Mouse (Mus musculus): ENCODE measurements around the gene Lyplal1. TPM values are rescaled to one million over a fixed set of nuclear protein-coding genes. Genes with fewer than 3 reads are reported as not detected.

The Lyplal1 gene
- total RNA-seq, 1 experiment: 22.8 TPM

DNA sequence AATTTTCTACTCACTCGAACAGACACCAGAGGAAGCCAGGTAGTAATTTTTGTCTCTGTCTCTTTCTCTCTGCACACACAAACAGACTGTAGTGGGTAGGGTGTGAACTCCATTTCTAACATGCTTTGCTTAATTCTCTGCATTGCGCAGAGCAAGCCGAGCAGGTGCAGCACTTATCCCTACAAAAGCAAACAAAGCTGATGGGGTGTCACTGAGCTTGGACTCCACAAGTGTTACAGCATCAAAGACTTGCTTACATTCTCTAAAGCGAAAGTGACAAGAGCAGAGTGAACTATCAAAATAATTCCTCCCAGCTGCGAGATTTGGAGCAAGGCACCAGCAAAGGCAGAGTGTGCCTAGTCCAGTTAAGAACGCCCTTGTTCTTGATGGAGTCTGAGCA, 28.3 kb upstream of the Lyplal1 start:
- H3K4me3 ChIP-seq (ENCODE audit: insufficient read depth in 1 of 2, low read depth in 1 of 2, low read length in 2 of 2, poor library complexity in 1 of 2, severe bottlenecking in 1 of 2): no peak overlapping the region
- in situ Hi-C loops (cut with MboI; ENCODE audit: low sequenced_read_pairs in 2 of 2, unreplicated experiment in 2 of 2): no loop called here
- no peak for TF ChIP-seq MAFK (IDR thresholded peaks at IDR 0.05; ENCODE audit: insufficient read depth, low read depth, low read length)
- TF ChIP-seq HCFC1 (IDR thresholded peaks at IDR 0.05; ENCODE audit: borderline replicate concordance, insufficient read depth, low read length): no peak
- TF ChIP-seq ZNF384 (IDR thresholded peaks at IDR 0.05; ENCODE audit: low read depth, low read length): no peak
- TF ChIP-seq ZC3H11A (IDR thresholded peaks at IDR 0.05; ENCODE audit: borderline replicate concordance, low read depth, low read length): no peak
- no peak for TF ChIP-seq CHD2 (IDR thresholded peaks at IDR 0.05; ENCODE audit: low read depth, low read length)
- H3K36me3 ChIP-seq (ENCODE audit: control insufficient read depth, insufficient read depth, low read length, poor library complexity, severe bottlenecking): no peaks in the 10 kb centered on the region
- H3K9me3 ChIP-seq (ENCODE audit: control insufficient read depth, insufficient read depth, low read depth, low read length): no peaks in the 10 kb centered on the region
- no peak for DNase-seq (ENCODE audit: low read depth, low spot score)
- no peak overlapping the region for H3K9ac ChIP-seq (ENCODE audit: insufficient read depth, low read depth, low read length, poor library complexity, severe bottlenecking)
- no peak overlapping the region for H3K27ac ChIP-seq (ENCODE audit: insufficient read depth, low read depth, low read length, poor library complexity, severe bottlenecking)
- no peaks in the 10 kb centered on the region for H3K4me1 ChIP-seq (ENCODE audit: control insufficient read depth in 2 of 2, insufficient read depth in 2 of 2, low read length in 2 of 2, poor library complexity in 1 of 2)

DNA sequence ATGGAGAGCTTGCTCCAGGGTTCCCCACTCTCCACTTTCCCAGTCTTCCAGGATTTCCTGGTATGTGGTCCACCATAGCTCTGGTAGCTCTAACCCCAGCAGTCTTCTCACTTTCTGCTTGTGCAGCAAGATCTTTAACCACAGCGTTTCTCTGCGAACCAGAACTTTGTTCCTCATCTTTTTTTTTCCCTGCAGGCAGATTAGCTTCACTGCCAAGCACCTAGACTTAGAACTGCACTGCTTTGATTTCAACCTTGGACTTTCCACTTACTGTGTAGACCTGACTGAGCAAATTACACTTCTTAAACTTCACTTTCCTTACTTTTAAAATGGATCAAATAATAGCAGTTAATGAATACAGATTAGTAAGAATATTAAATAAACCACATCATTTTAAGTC, 23.1 kb upstream of the Lyplal1 start:
- H3K9me3 ChIP-seq (ENCODE audit: control insufficient read depth, insufficient read depth, low read depth, low read length): no peaks in the 10 kb centered on the region
- H3K27ac ChIP-seq (ENCODE audit: insufficient read depth, low read depth, low read length, poor library complexity, severe bottlenecking): no peak overlapping the region
- H3K36me3 ChIP-seq (ENCODE audit: control insufficient read depth, insufficient read depth, low read length, poor library complexity, severe bottlenecking): no peaks in the 10 kb centered on the region
- TF ChIP-seq HCFC1 (IDR thresholded peaks at IDR 0.05; ENCODE audit: borderline replicate concordance, insufficient read depth, low read length) (no peak), ZC3H11A (IDR thresholded peaks at IDR 0.05; ENCODE audit: borderline replicate concordance, low read depth, low read length) (no peak), CHD2 (IDR thresholded peaks at IDR 0.05; ENCODE audit: low read depth, low read length) (no peak), MAFK (IDR thresholded peaks at IDR 0.05; ENCODE audit: insufficient read depth, low read depth, low read length) (no peak), ZNF384 (IDR thresholded peaks at IDR 0.05; ENCODE audit: low read depth, low read length) (no peak)
- no peaks in the 10 kb centered on the region for H3K4me1 ChIP-seq (ENCODE audit: control insufficient read depth in 2 of 2, insufficient read depth in 2 of 2, low read length in 2 of 2, poor library complexity in 1 of 2)
- in situ Hi-C loops (cut with MboI; ENCODE audit: low sequenced_read_pairs in 2 of 2, unreplicated experiment in 2 of 2): no loop called here
- H3K4me3 ChIP-seq (ENCODE audit: insufficient read depth in 1 of 2, low read depth in 1 of 2, low read length in 2 of 2, poor library complexity in 1 of 2, severe bottlenecking in 1 of 2): no peak overlapping the region
- H3K9ac ChIP-seq (ENCODE audit: insufficient read depth, low read depth, low read length, poor library complexity, severe bottlenecking): no peak overlapping the region
- DNase-seq (ENCODE audit: low read depth, low spot score): no peak

DNA sequence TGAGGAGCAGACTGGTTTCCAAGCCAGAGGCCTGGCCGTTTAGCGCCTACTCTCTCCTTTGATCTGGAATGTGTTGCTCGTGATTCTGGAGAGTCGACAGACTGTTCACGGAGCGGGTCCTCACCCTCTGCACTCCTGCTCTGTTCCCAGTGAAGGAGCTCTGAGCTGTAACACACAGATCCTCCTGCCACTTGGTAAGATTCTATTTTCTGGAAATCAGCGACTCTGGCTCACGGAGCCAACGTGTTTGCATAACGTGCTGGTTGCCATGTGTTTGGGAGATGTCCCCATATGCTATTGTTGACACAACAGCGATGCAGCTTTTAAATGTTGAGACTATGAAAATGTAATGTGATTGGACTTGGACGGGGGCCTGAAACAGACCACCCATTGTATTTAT, 20.8 kb upstream of the Lyplal1 start:
- no peaks in the 10 kb centered on the region for H3K9me3 ChIP-seq (ENCODE audit: control insufficient read depth, insufficient read depth, low read depth, low read length)
- no peak for DNase-seq (ENCODE audit: low read depth, low spot score)
- in situ Hi-C loops (cut with MboI; ENCODE audit: low sequenced_read_pairs in 2 of 2, unreplicated experiment in 2 of 2): no loop called here

DNA sequence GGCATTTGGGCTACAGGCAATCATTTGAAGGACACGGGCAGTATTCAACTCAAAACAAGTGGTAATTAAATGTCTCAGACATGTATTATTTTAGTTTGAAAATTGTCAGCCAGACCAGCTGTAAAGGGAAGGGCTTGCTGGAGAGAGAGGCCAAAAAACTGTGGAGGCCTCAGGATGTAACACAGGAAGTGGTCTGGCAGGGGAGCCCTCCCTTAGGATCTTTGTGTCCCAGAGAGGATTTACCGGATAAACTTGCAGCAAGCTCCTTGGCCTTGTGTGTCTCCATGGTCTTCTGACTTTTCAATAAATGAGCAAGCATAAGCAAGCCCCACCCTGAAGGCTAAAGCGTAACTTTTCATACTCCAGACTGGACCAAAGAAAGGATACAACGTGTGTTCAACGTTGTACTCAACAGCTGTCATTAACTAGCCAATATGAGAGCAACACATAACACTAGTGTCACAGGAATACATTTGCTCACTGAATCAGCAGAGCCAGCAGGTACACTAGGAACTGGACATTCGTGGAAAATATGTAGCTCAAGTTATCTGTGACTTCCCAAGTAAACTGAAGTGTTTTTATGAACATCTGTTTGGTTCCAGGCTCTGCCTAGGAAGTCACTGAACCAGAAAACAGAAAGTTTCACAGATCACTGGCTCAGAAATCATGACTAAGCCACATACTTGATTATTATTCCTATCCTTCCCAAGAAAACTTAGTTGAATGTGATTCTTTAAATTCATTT, 19.7 kb upstream of the Lyplal1 start:
- TF ChIP-seq ZNF384 (IDR thresholded peaks at IDR 0.05; ENCODE audit: low read depth, low read length): no peak
- no peak for TF ChIP-seq MAFK (IDR thresholded peaks at IDR 0.05; ENCODE audit: insufficient read depth, low read depth, low read length)
- TF ChIP-seq ZC3H11A (IDR thresholded peaks at IDR 0.05; ENCODE audit: borderline replicate concordance, low read depth, low read length): no peak
- TF ChIP-seq HCFC1 (IDR thresholded peaks at IDR 0.05; ENCODE audit: borderline replicate concordance, insufficient read depth, low read length): no peak
- TF ChIP-seq CHD2 (IDR thresholded peaks at IDR 0.05; ENCODE audit: low read depth, low read length): no peak
- H3K27ac ChIP-seq (ENCODE audit: insufficient read depth, low read depth, low read length, poor library complexity, severe bottlenecking): no peak overlapping the region
- no peaks in the 10 kb centered on the region for H3K36me3 ChIP-seq (ENCODE audit: control insufficient read depth, insufficient read depth, low read length, poor library complexity, severe bottlenecking)
- no peak overlapping the region for H3K4me3 ChIP-seq (ENCODE audit: insufficient read depth in 1 of 2, low read depth in 1 of 2, low read length in 2 of 2, poor library complexity in 1 of 2, severe bottlenecking in 1 of 2)
- in situ Hi-C loops (cut with MboI; ENCODE audit: low sequenced_read_pairs in 2 of 2, unreplicated experiment in 2 of 2): no loop called here
- no peak overlapping the region for H3K9ac ChIP-seq (ENCODE audit: insufficient read depth, low read depth, low read length, poor library complexity, severe bottlenecking)
- H3K4me1 ChIP-seq (ENCODE audit: control insufficient read depth in 2 of 2, insufficient read depth in 2 of 2, low read length in 2 of 2, poor library complexity in 1 of 2): no peaks in the 10 kb centered on the region
- no peak for DNase-seq (ENCODE audit: low read depth, low spot score)
- H3K9me3 ChIP-seq (ENCODE audit: control insufficient read depth, insufficient read depth, low read depth, low read length): no peaks in the 10 kb centered on the region

More for the DNA sequence above, 20.8 kb upstream of the Lyplal1 start:
- no peak overlapping the region for H3K4me3 ChIP-seq (ENCODE audit: insufficient read depth in 1 of 2, low read depth in 1 of 2, low read length in 2 of 2, poor library complexity in 1 of 2, severe bottlenecking in 1 of 2)
- H3K4me1 ChIP-seq (ENCODE audit: control insufficient read depth in 2 of 2, insufficient read depth in 2 of 2, low read length in 2 of 2, poor library complexity in 1 of 2): no peaks in the 10 kb centered on the region
- H3K9ac ChIP-seq (ENCODE audit: insufficient read depth, low read depth, low read length, poor library complexity, severe bottlenecking): no peak overlapping the region
- H3K36me3 ChIP-seq (ENCODE audit: control insufficient read depth, insufficient read depth, low read length, poor library complexity, severe bottlenecking): no peaks in the 10 kb centered on the region
- no peak overlapping the region for H3K27ac ChIP-seq (ENCODE audit: insufficient read depth, low read depth, low read length, poor library complexity, severe bottlenecking)
- TF ChIP-seq ZC3H11A (IDR thresholded peaks at IDR 0.05; ENCODE audit: borderline replicate concordance, low read depth, low read length) (no peak), CHD2 (IDR thresholded peaks at IDR 0.05; ENCODE audit: low read depth, low read length) (no peak), ZNF384 (IDR thresholded peaks at IDR 0.05; ENCODE audit: low read depth, low read length) (no peak), MAFK (IDR thresholded peaks at IDR 0.05; ENCODE audit: insufficient read depth, low read depth, low read length) (no peak), HCFC1 (IDR thresholded peaks at IDR 0.05; ENCODE audit: borderline replicate concordance, insufficient read depth, low read length) (no peak)
